Mouse (Mus musculus) liver, embryonic 14.5 days (tissue): ENCODE results near the gene Pwwp2b. TPM values are rescaled to one million over a fixed set of nuclear protein-coding genes. Genes with fewer than 3 reads are reported as not detected.

Source experiments
- ATAC-seq: fragments of 200-750 bp; cut with Nextera tagmentation; 2 replicates; pipeline ENCODE4 v1.8.0; 2017; ENCODE audit warnings: moderate number of reproducible peaks, mild to moderate bottlenecking, moderate library complexity; ENCODE audit not compliant: insufficient read depth
- DNase-seq, 3 experiments: peaks; one replicate each; pipeline ENCODE4 v3.0.0-alpha.2; 2012 to 2013; ENCODE audit warnings: low read depth in 3 of 3, low spot score in 3 of 3
- H3K27ac ChIP-seq: fragments of 300-500 bp; sonication (generic); 2 replicates; pipeline ENCODE4 v1.5.1; 2014; ENCODE audit warnings: moderate library complexity, mild to moderate bottlenecking, control low read depth, inconsistent platforms
- H3K27me3 ChIP-seq: fragments of 300-500 bp; sonication (generic); 2 replicates; pipeline ENCODE4 v1.6.1; 2014; ENCODE audit warnings: mild to moderate bottlenecking, low read length, moderate library complexity; ENCODE audit not compliant: control insufficient read depth, insufficient read depth
- H3K36me3 ChIP-seq: fragments of 300-500 bp; sonication (generic); replicated peaks from 2 replicates; pipeline ENCODE4 v1.6.1; 2014; ENCODE audit warnings: low read depth; ENCODE audit not compliant: control insufficient read depth, insufficient read depth
- H3K4me1 ChIP-seq, 2 experiments: fragments of 200-500 bp in 1 of 2; fragments of 300-500 bp in 1 of 2; sonication (generic) in 1 of 2; replicated peaks; 2 replicates each; pipeline ENCODE4 v1.6.1; 2012 to 2014; ENCODE audit warnings: antibody characterized with exemption in 1 of 2, inconsistent platforms in 1 of 2, low read length in 1 of 2; ENCODE audit not compliant: control insufficient read depth in 2 of 2, insufficient read depth in 2 of 2
- H3K4me2 ChIP-seq: fragments of 300-500 bp; sonication (generic); 2 replicates; pipeline ENCODE4 v1.6.1; 2014; ENCODE audit warnings: low read depth, mild to moderate bottlenecking, control low read depth, moderate library complexity
- H3K4me3 ChIP-seq, 2 experiments: fragments of 200-500 bp in 1 of 2; fragments of 300-500 bp in 1 of 2; sonication (generic) in 1 of 2; 2 replicates each; pipeline ENCODE4 v1.5.1; 2012 to 2014; ENCODE audit warnings: low read depth in 2 of 2, low read length in 2 of 2, mild to moderate bottlenecking in 2 of 2, control low read depth in 1 of 2, inconsistent platforms in 1 of 2, moderate library complexity in 1 of 2; ENCODE audit not compliant: insufficient read depth in 1 of 2
- H3K9ac ChIP-seq: fragments of 300-500 bp; sonication (generic); replicated peaks from 2 replicates; pipeline ENCODE4 v1.6.1; 2014; ENCODE audit warnings: mild to moderate bottlenecking, control low read depth, moderate library complexity
- H3K9me3 ChIP-seq: fragments of 300-500 bp; sonication (generic); 2 replicates; pipeline ENCODE4 v1.6.1; 2016; ENCODE audit warnings: low read length, mixed read lengths; ENCODE audit not compliant: control insufficient read depth
- CTCF ChIP-seq: IDR thresholded peaks from 2 replicates; pipeline ENCODE4 v1.5.1; 2016; ENCODE audit warnings: antibody characterized with exemption, low read depth, control low read depth
- EP300 ChIP-seq: IDR thresholded peaks from 2 replicates; pipeline ENCODE4 v1.6.1; 2016; ENCODE audit warnings: antibody characterized with exemption, low read depth
- WGBS: fragments of 180-500 bp; shearing (Covaris S2); extraction: QIAGEN DNeasy Blood & Tissue Kit; methylation state at CpG from one replicate; pipeline ENCODE4 v1.1.7; 2014; ENCODE audit not compliant: insufficient replicate concordance; 5-methylcytosine and 5-hydroxymethylcytosine counted together
- polyA plus RNA-seq, 2 experiments: library from polyadenylated mRNA; depleted of rRNA in 1 of 2; stranded (reverse) in 1 of 2; unstranded in 1 of 2; fragments of >200 nt; fragmentation: Nextera tagmentation in 1 of 2; extraction: Ambion mirVana in 1 of 2; gene quantifications; 2 replicates each; pipeline versions ENCODE4 v1.2.1 to v1.2.3; 2012 to 2014

The Pwwp2b gene
- polyA plus RNA-seq, 2 experiments: 1.0 to 1.3 TPM

- ATAC-seq: no peak
- H3K4me1 ChIP-seq: peaks cover 0 to 8% of the 10 kb centered on the region in 2 experiments; a peak in 2 of 4 replicates
These were observed 6.3 kb downstream of the Pwwp2b start for GRCm38 (mm10) chr7:139254626-139255025.

GRCm38 (mm10) chr7:139257752-139258542 is 9.7 kb downstream of the Pwwp2b start:
- H3K4me2 ChIP-seq: no peak overlapping the region
- no peak for ATAC-seq
- no peak overlapping the region for H3K4me3 ChIP-seq
- no peaks in the 10 kb centered on the region for H3K36me3 ChIP-seq
- WGBS: 54% methylated on average over 10 of the region's 10 CpGs
- no peak overlapping the region for H3K9ac ChIP-seq
- DNase-seq: no peak
- H3K27me3 ChIP-seq: no peaks in the 10 kb centered on the region
- no peak overlapping the region for H3K27ac ChIP-seq
- no peak for TF ChIP-seq EP300
- no peak for TF ChIP-seq CTCF
- no peaks in the 10 kb centered on the region for H3K9me3 ChIP-seq
- H3K4me1 ChIP-seq: no peaks in the 10 kb centered on the region; a peak in 1 of 4 replicates

More at GRCm38 (mm10) chr7:139254626-139255025, 6.3 kb downstream of the Pwwp2b start:
- DNase-seq: no peak
- no peak overlapping the region for H3K4me2 ChIP-seq
- TF ChIP-seq EP300 (no peak), CTCF (no peak)
- no peak overlapping the region for H3K27ac ChIP-seq
- no peak overlapping the region for H3K9ac ChIP-seq
- H3K36me3 ChIP-seq: no peaks in the 10 kb centered on the region
- no peak overlapping the region for H3K4me3 ChIP-seq
- H3K27me3 ChIP-seq: no peaks in the 10 kb centered on the region
- no peaks in the 10 kb centered on the region for H3K9me3 ChIP-seq
- WGBS: 63% methylated on average over 5 of the region's 5 CpGs

DNA sequence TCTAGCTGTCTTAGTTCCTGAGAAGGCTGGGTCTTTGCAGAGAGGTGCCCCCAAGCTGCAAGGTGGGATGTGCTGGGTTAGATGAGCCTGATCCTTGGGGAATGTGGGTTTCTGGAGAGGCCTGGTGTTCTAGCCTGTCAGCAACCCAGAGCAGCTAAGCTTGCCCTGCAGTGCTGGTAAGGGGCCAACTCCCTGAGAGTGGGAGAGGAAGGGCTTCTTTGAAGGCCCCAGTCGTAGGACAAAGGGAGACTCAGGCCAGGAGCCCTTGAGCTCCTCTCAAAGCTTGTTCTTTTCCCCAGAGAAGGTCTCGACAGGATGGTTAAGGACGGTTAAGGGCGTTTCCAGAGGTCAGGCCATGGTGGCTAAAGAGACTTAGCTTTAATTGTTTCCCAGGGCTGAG is 16.1 kb downstream of the Pwwp2b start:
- TF ChIP-seq CTCF (no peak), EP300 (no peak)
- Histone ChIP-seq H3K9me3 (no peaks in the 10 kb centered on the region), H3K4me1 (no peaks in the 10 kb centered on the region), H3K27ac (no peak overlapping the region), H3K4me3 (no peak overlapping the region), H3K9ac (no peak overlapping the region), H3K27me3 (no peaks in the 10 kb centered on the region), H3K36me3 (no peaks in the 10 kb centered on the region), H3K4me2 (no peak overlapping the region)
- WGBS: 55% methylated on average over 4 of the region's 4 CpGs
- ATAC-seq (no peak), DNase-seq (no peak)

GRCm38 (mm10) chr7:139265634-139266033 is 17.4 kb downstream of the Pwwp2b start:
- Histone ChIP-seq H3K27me3 (no peaks in the 10 kb centered on the region), H3K4me2 (no peak overlapping the region), H3K9me3 (no peaks in the 10 kb centered on the region), H3K4me1 (no peaks in the 10 kb centered on the region), H3K9ac (no peak overlapping the region), H3K4me3 (no peak overlapping the region), H3K36me3 (no peaks in the 10 kb centered on the region), H3K27ac (no peak overlapping the region)
- TF ChIP-seq CTCF (no peak), EP300 (no peak)
- ATAC-seq (no peak), DNase-seq (no peak)
- 58% methylated on average over 6 of the region's 6 CpGs for WGBS

DNA sequence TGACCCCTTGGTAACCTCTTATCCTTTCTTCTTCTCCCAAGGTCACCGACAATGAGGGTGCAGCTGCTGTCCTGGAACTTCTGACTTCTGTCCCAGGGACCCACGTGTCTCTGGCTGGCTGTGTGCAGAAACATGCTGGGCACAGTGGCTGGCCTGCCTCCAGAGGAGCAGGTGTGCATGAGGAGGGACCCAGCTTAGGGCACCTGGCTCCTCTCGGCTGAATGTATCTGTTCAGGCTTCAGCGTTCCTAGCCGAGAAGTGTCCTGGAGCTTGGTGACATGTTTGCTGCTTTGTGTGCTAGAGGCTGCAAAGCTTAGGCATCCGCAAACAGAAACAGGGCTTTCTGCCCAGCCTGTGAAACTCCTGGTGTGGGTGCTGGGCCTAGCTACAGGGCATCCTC is 18.1 kb downstream of the Pwwp2b start:
- DNase-seq: no peak
- no peaks in the 10 kb centered on the region for H3K36me3 ChIP-seq
- H3K4me3 ChIP-seq: no peak overlapping the region
- no peak for TF ChIP-seq CTCF
- TF ChIP-seq EP300: no peak
- H3K9me3 ChIP-seq: no peaks in the 10 kb centered on the region
- no peak for ATAC-seq
- H3K27me3 ChIP-seq: no peaks in the 10 kb centered on the region
- no peak overlapping the region for H3K27ac ChIP-seq
- no peak overlapping the region for H3K4me2 ChIP-seq
- H3K4me1 ChIP-seq: no peaks in the 10 kb centered on the region
- WGBS: 72% methylated on average over 6 of the region's 6 CpGs
- no peak overlapping the region for H3K9ac ChIP-seq
